Mouse (Mus musculus): Measurements from ENCODE around the gene Iqck. TPM values are rescaled to one million over a fixed set of nuclear protein-coding genes. Genes with fewer than 3 reads are reported as not detected.
A peak's percentile ranks its signal among the peaks of the same experiment; 100 is the strongest.

Iqck gene
- polyA plus RNA-seq, 2 experiments, result 0.22 to 0.40 TPM

DNA sequence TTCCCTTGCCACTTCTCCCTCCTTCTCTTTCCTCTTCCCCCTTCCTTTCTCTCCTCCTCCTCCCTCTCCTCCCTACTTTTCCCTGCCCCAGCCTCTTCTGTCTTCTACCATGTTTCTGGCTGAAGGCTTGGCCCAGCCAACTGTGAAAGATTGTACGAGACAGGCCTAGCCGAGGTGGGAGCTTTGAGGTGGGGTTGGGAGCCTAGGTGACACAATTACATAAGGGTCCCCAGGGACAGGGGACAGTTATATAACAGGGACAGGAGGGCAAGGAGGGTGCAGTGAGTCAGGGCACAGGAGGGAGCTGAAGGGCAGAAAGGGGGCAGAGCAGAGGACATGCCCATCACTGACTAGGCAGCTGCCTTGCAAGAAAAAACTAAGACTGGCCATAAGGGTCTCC lies 146.4 kb downstream of the Iqck start:
- DNase-seq (ENCODE audit: low read depth in 3 of 3, low spot score in 3 of 3) (no peak), ATAC-seq (ENCODE audit: insufficient read depth) (no peak)
- Histone ChIP-seq H3K4me3 (ENCODE audit: insufficient read depth in 1 of 2, low read depth in 2 of 2, low read length in 2 of 2) (no peak overlapping the region), H3K27me3 (ENCODE audit: control insufficient read depth, insufficient read depth, low read length) (no peaks in the 10 kb centered on the region), H3K36me3 (replicated peaks; ENCODE audit: control insufficient read depth, insufficient read depth, low read depth) (no peaks in the 10 kb centered on the region), H3K9ac (replicated peaks) (no peak overlapping the region), H3K27ac (no peak overlapping the region), H3K9me3 (ENCODE audit: control insufficient read depth, low read length) (no peaks in the 10 kb centered on the region), H3K4me1 (replicated peaks; ENCODE audit: control insufficient read depth in 2 of 2, insufficient read depth in 2 of 2, low read length in 1 of 2) (no peaks in the 10 kb centered on the region), H3K4me2 (ENCODE audit: low read depth) (no peak overlapping the region)
- 71% methylated on average over 2 of the region's 2 CpGs for WGBS (ENCODE audit: insufficient replicate concordance)
- TF ChIP-seq CTCF (IDR thresholded peaks at IDR 0.05; ENCODE audit: low read depth) (no peak), EP300 (IDR thresholded peaks at IDR 0.05; ENCODE audit: low read depth) (no peak)

DNA sequence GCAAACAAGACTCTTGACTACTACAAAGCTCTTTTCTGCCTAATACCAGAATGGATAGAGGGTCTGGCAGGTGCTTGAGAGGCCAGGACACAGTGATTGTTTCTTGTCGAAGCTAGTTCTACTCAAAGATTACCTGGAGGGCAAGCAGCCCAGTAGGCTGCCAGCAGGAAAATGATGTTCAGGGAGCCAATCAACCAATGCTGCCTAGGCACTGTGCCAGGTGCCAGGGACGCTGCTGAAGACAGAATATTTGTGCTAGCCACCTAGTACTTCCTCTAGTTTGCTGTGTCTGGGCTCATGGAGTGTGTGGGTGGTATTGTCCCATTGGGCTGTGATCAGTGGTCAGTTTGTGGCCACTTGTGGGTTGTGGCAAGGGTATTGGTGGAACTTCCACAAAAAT lies 146.9 kb downstream of the Iqck start:
- 35% methylated on average over 2 of the region's 2 CpGs for WGBS (ENCODE audit: insufficient replicate concordance)
- H3K27me3 ChIP-seq (ENCODE audit: control insufficient read depth, insufficient read depth, low read length), result no peaks in the 10 kb centered on the region
- DNase-seq (ENCODE audit: low read depth in 3 of 3, low spot score in 3 of 3) (no peak), ATAC-seq (ENCODE audit: insufficient read depth) (no peak)
- H3K9ac ChIP-seq (replicated peaks), result no peak overlapping the region
- H3K4me3 ChIP-seq (ENCODE audit: insufficient read depth in 1 of 2, low read depth in 2 of 2, low read length in 2 of 2), result no peak overlapping the region
- no peaks in the 10 kb centered on the region for H3K4me1 ChIP-seq (replicated peaks; ENCODE audit: control insufficient read depth in 2 of 2, insufficient read depth in 2 of 2, low read length in 1 of 2)
- TF ChIP-seq CTCF (IDR thresholded peaks at IDR 0.05; ENCODE audit: low read depth) (no peak), EP300 (IDR thresholded peaks at IDR 0.05; ENCODE audit: low read depth) (no peak)
- H3K9me3 ChIP-seq (ENCODE audit: control insufficient read depth, low read length), result no peaks in the 10 kb centered on the region
- H3K4me2 ChIP-seq (ENCODE audit: low read depth), result no peak overlapping the region
- H3K36me3 ChIP-seq (replicated peaks; ENCODE audit: control insufficient read depth, insufficient read depth, low read depth), result no peaks in the 10 kb centered on the region
- H3K27ac ChIP-seq, result no peak overlapping the region

DNA sequence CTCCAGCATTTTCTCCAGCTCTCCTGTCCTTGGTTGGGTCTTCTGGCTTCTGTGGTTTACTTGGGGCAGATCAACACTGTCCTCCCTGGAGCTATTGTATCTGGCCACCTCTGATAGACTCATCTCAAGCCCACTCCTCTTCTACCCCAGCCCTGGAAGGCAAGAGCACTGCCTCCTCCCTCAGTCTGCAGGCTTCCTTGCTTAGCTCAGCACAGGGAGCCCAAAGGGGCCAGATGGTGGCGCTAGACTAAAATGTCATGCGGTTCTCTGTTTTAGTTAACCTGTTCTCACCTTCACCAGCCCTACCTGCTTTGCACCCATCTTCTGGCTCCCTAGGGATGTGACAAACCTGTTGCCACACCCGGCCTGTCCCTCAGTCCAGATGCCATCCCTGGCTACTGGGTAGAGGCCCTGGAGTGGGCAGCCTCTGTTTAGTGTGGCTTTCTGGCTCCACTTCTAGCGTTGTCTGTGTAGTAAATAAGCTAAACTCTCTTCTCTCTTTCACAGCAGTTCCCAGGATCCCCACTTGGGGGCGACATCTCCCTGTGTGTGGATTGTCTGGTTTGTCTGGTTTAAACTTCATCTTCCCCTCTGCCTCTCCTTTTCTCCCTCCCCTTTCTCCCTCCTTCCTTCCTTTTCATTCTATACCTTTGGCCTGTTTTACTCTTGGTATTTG lies 155.4 kb downstream of the Iqck start:
- Histone ChIP-seq H3K4me2 (ENCODE audit: low read depth) (no peak overlapping the region), H3K9me3 (ENCODE audit: control insufficient read depth, low read length) (no peaks in the 10 kb centered on the region), H3K36me3 (replicated peaks; ENCODE audit: control insufficient read depth, insufficient read depth, low read depth) (no peaks in the 10 kb centered on the region), H3K27me3 (ENCODE audit: control insufficient read depth, insufficient read depth, low read length) (no peaks in the 10 kb centered on the region), H3K4me1 (replicated peaks; ENCODE audit: control insufficient read depth in 2 of 2, insufficient read depth in 2 of 2, low read length in 1 of 2) (no peaks in the 10 kb centered on the region), H3K4me3 (ENCODE audit: insufficient read depth in 1 of 2, low read depth in 2 of 2, low read length in 2 of 2) (no peak overlapping the region), H3K9ac (replicated peaks) (no peak overlapping the region), H3K27ac (no peak overlapping the region)
- DNase-seq (ENCODE audit: low read depth in 3 of 3, low spot score in 3 of 3) (no peak), ATAC-seq (ENCODE audit: insufficient read depth) (no peak)
- TF ChIP-seq CTCF (IDR thresholded peaks at IDR 0.05; ENCODE audit: low read depth), result peak; percentile 73
- no peak for TF ChIP-seq EP300 (IDR thresholded peaks at IDR 0.05; ENCODE audit: low read depth)
- 7% methylated on average over 5 of the region's 5 CpGs for WGBS (ENCODE audit: insufficient replicate concordance)

DNA sequence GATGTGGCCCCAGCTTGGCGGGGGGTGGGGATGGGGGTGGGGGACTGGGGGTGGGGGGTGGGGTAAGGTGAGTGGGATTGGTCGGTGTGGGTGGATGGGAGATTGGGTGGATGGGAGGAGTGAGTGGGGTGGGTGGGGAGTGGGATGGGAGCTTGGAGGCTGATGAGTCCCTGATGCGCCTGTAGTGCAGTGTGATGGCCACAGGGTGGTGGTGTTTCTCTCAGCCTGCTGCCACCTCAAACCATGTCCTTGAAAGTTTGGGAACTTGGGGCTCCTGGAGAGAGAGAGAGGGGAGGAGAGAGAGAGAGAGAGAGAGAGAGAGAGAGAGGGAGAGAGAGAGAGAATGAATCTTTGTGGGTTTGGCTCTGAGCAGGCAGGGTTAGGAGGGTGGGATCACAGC lies 160.2 kb downstream of the Iqck start:
- Histone ChIP-seq H3K36me3 (replicated peaks; ENCODE audit: control insufficient read depth, insufficient read depth, low read depth) (no peaks in the 10 kb centered on the region), H3K9ac (replicated peaks) (no peak overlapping the region), H3K9me3 (ENCODE audit: control insufficient read depth, low read length) (no peaks in the 10 kb centered on the region), H3K27me3 (ENCODE audit: control insufficient read depth, insufficient read depth, low read length) (no peaks in the 10 kb centered on the region), H3K4me3 (ENCODE audit: insufficient read depth in 1 of 2, low read depth in 2 of 2, low read length in 2 of 2) (no peak overlapping the region), H3K27ac (no peak overlapping the region), H3K4me1 (replicated peaks; ENCODE audit: control insufficient read depth in 2 of 2, insufficient read depth in 2 of 2, low read length in 1 of 2) (no peaks in the 10 kb centered on the region), H3K4me2 (ENCODE audit: low read depth) (no peak overlapping the region)
- no peak for TF ChIP-seq EP300 (IDR thresholded peaks at IDR 0.05; ENCODE audit: low read depth)
- TF ChIP-seq CTCF (IDR thresholded peaks at IDR 0.05; ENCODE audit: low read depth), result peak; percentile 51
- ATAC-seq (ENCODE audit: insufficient read depth), result no peak
- WGBS (ENCODE audit: insufficient replicate concordance), result 2% methylated on average over 3 of the region's 3 CpGs
- DNase-seq (ENCODE audit: low read depth in 3 of 3, low spot score in 3 of 3), result no peak

DNA sequence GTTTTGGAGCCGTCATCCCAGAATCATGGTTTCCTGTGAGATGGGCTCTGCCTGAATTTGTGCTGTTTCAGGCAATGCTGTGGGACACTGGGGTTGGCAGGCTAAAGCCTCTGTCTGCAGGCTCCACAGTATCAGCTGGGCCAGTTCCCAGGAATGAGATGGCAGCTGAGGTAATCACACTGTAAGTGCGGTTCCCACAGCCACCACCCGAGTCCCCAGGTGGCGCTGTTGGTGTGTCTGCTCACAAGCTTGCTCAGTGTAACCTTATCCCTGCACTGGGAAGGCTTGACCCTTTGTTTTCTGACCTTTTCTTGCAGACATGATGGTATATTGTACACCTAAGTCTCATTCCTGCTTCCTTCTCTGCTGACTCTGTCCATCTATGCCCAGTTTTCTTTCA lies 164.0 kb downstream of the Iqck start:
- Histone ChIP-seq H3K36me3 (replicated peaks; ENCODE audit: control insufficient read depth, insufficient read depth, low read depth) (no peaks in the 10 kb centered on the region), H3K9me3 (ENCODE audit: control insufficient read depth, low read length) (no peaks in the 10 kb centered on the region), H3K27me3 (ENCODE audit: control insufficient read depth, insufficient read depth, low read length) (no peaks in the 10 kb centered on the region), H3K27ac (no peak overlapping the region), H3K4me1 (replicated peaks; ENCODE audit: control insufficient read depth in 2 of 2, insufficient read depth in 2 of 2, low read length in 1 of 2) (no peaks in the 10 kb centered on the region), H3K4me3 (ENCODE audit: insufficient read depth in 1 of 2, low read depth in 2 of 2, low read length in 2 of 2) (no peak overlapping the region), H3K4me2 (ENCODE audit: low read depth) (no peak overlapping the region), H3K9ac (replicated peaks) (no peak overlapping the region)
- WGBS (ENCODE audit: insufficient replicate concordance), result 7% methylated on average over 4 of the region's 4 CpGs
- ATAC-seq (ENCODE audit: insufficient read depth) (no peak), DNase-seq (ENCODE audit: low read depth in 3 of 3, low spot score in 3 of 3) (no peak)
- TF ChIP-seq EP300 (IDR thresholded peaks at IDR 0.05; ENCODE audit: low read depth) (no peak), CTCF (IDR thresholded peaks at IDR 0.05; ENCODE audit: low read depth) (peak; percentile 71)

Other genes starting within 250 kb of the Iqck start
- gene Gde1, start 150.0 kb upstream of the Iqck start, polyA plus RNA-seq (2012; rRNA removed), result 25.1 and 27.5 TPM in 2 replicates
- gene Gde1, start 150.0 kb upstream of the Iqck start, polyA plus RNA-seq (2014; fragmentation: Nextera tagmentation; extraction: Ambion mirVana), result 46.3 and 46.9 TPM in 2 replicates
- 8.6 and 13.8 TPM in 2 replicates for gene Ccp110, start 143.2 kb upstream of the Iqck start, polyA plus RNA-seq (2012; rRNA removed)
- 4.2 and 5.2 TPM in 2 replicates for gene Ccp110, start 143.2 kb upstream of the Iqck start, polyA plus RNA-seq (2014; fragmentation: Nextera tagmentation; extraction: Ambion mirVana)
- gene Vps35l, start 115.5 kb upstream of the Iqck start, polyA plus RNA-seq (2012; rRNA removed), result 26.1 and 31.1 TPM in 2 replicates
- gene Vps35l, start 115.5 kb upstream of the Iqck start, polyA plus RNA-seq (2014; fragmentation: Nextera tagmentation; extraction: Ambion mirVana), result 32.0 and 33.2 TPM in 2 replicates
- gene Knop1, start 502 bp downstream of the Iqck start, polyA plus RNA-seq (2012; rRNA removed), result 8.0 and 11.0 TPM in 2 replicates
- gene Knop1, start 502 bp downstream of the Iqck start, polyA plus RNA-seq (2014; fragmentation: Nextera tagmentation; extraction: Ambion mirVana), result 32.0 and 34.8 TPM in 2 replicates
- 0.47 and 0.76 TPM in 2 replicates for gene Gprc5b, start 139.5 kb downstream of the Iqck start, polyA plus RNA-seq (2012; rRNA removed)
- 0.30 and 0.58 TPM in 2 replicates for gene Gprc5b, start 139.5 kb downstream of the Iqck start, polyA plus RNA-seq (2014; fragmentation: Nextera tagmentation; extraction: Ambion mirVana)

Data from liver, embryonic 14.5 days (tissue).